Mouse (Mus musculus): ENCODE results near the gene Galnt17. TPM values are rescaled to one million over a fixed set of nuclear protein-coding genes. Genes with fewer than 3 reads are reported as not detected.

Gene Galnt17
- polyA plus RNA-seq, 1 experiment from 2014 or later, result 0.29 TPM

- no peaks in the 10 kb centered on the region for H3K9me3 ChIP-seq (ENCODE audit: control insufficient read depth)
- no peaks in the 10 kb centered on the region for H3K36me3 ChIP-seq (ENCODE audit: control insufficient read depth, insufficient read depth)
- no peak overlapping the region for H3K4me2 ChIP-seq (replicated peaks; ENCODE audit: low read depth)
- 71% methylated on average over 3 of the region's 3 CpGs for WGBS
- H3K27ac ChIP-seq (ENCODE audit: low read depth, low read length), result no peak overlapping the region
- H3K9ac ChIP-seq (ENCODE audit: low read depth, low read length), result no peak overlapping the region
- TF ChIP-seq CTCF (IDR thresholded peaks at IDR 0.05; ENCODE audit: low read depth), result no peak
- no peak for ATAC-seq
- no peaks in the 10 kb centered on the region for H3K27me3 ChIP-seq (replicated peaks; ENCODE audit: control insufficient read depth, insufficient read depth, low read length)
- H3K4me3 ChIP-seq (ENCODE audit: low read depth, low read length), result no peak overlapping the region
- no peaks in the 10 kb centered on the region for H3K4me1 ChIP-seq (replicated peaks; ENCODE audit: control insufficient read depth, insufficient read depth, low read length)
These were observed 96.7 kb downstream of the Galnt17 start for GRCm38 (mm10) chr5:131211618-131212017.

- H3K27ac ChIP-seq (ENCODE audit: low read depth, low read length), result no peak overlapping the region
- no peak for TF ChIP-seq CTCF (IDR thresholded peaks at IDR 0.05; ENCODE audit: low read depth)
- H3K9me3 ChIP-seq (ENCODE audit: control insufficient read depth), result no peaks in the 10 kb centered on the region
- H3K4me1 ChIP-seq (replicated peaks; ENCODE audit: control insufficient read depth, insufficient read depth, low read length), result no peaks in the 10 kb centered on the region
- H3K9ac ChIP-seq (ENCODE audit: low read depth, low read length), result no peak overlapping the region
- WGBS, result 70% methylated on average over 2 of the region's 2 CpGs
- H3K27me3 ChIP-seq (replicated peaks; ENCODE audit: control insufficient read depth, insufficient read depth, low read length), result no peaks in the 10 kb centered on the region
- H3K36me3 ChIP-seq (ENCODE audit: control insufficient read depth, insufficient read depth), result no peaks in the 10 kb centered on the region
- ATAC-seq, result no peak
- H3K4me3 ChIP-seq (ENCODE audit: low read depth, low read length), result no peak overlapping the region
- no peak overlapping the region for H3K4me2 ChIP-seq (replicated peaks; ENCODE audit: low read depth)
These were observed 107.2 kb downstream of the Galnt17 start for GRCm38 (mm10) chr5:131201146-131201545.

- 66% methylated on average over 3 of the region's 3 CpGs for WGBS
- no peaks in the 10 kb centered on the region for H3K27me3 ChIP-seq (replicated peaks; ENCODE audit: control insufficient read depth, insufficient read depth, low read length)
- H3K36me3 ChIP-seq (ENCODE audit: control insufficient read depth, insufficient read depth), result no peaks in the 10 kb centered on the region
- no peak overlapping the region for H3K9ac ChIP-seq (ENCODE audit: low read depth, low read length)
- ATAC-seq, result no peak
- no peak overlapping the region for H3K27ac ChIP-seq (ENCODE audit: low read depth, low read length)
- TF ChIP-seq CTCF (IDR thresholded peaks at IDR 0.05; ENCODE audit: low read depth), result no peak
- H3K4me3 ChIP-seq (ENCODE audit: low read depth, low read length), result no peak overlapping the region
- H3K4me1 ChIP-seq (replicated peaks; ENCODE audit: control insufficient read depth, insufficient read depth, low read length), result no peaks in the 10 kb centered on the region
- no peak overlapping the region for H3K4me2 ChIP-seq (replicated peaks; ENCODE audit: low read depth)
- H3K9me3 ChIP-seq (ENCODE audit: control insufficient read depth), result no peaks in the 10 kb centered on the region
These were observed 116.0 kb downstream of the Galnt17 start for GRCm38 (mm10) chr5:131192311-131192710.

GRCm38 (mm10) chr5:131184566-131184965 lies 123.7 kb downstream of the Galnt17 start:
- Histone ChIP-seq H3K27ac (ENCODE audit: low read depth, low read length) (no peak overlapping the region), H3K4me2 (replicated peaks; ENCODE audit: low read depth) (no peak overlapping the region), H3K9me3 (ENCODE audit: control insufficient read depth) (no peaks in the 10 kb centered on the region), H3K4me3 (ENCODE audit: low read depth, low read length) (no peak overlapping the region), H3K4me1 (replicated peaks; ENCODE audit: control insufficient read depth, insufficient read depth, low read length) (no peaks in the 10 kb centered on the region), H3K9ac (ENCODE audit: low read depth, low read length) (no peak overlapping the region), H3K27me3 (replicated peaks; ENCODE audit: control insufficient read depth, insufficient read depth, low read length) (no peaks in the 10 kb centered on the region), H3K36me3 (ENCODE audit: control insufficient read depth, insufficient read depth) (no peaks in the 10 kb centered on the region)
- ATAC-seq, result no peak
- TF ChIP-seq CTCF (IDR thresholded peaks at IDR 0.05; ENCODE audit: low read depth), result no peak

GRCm38 (mm10) chr5:131181231-131181630 lies 127.1 kb downstream of the Galnt17 start:
- H3K9me3 ChIP-seq (ENCODE audit: control insufficient read depth), result no peaks in the 10 kb centered on the region
- H3K4me1 ChIP-seq (replicated peaks; ENCODE audit: control insufficient read depth, insufficient read depth, low read length), result no peaks in the 10 kb centered on the region
- no peak for TF ChIP-seq CTCF (IDR thresholded peaks at IDR 0.05; ENCODE audit: low read depth)
- no peak overlapping the region for H3K27ac ChIP-seq (ENCODE audit: low read depth, low read length)
- no peak overlapping the region for H3K9ac ChIP-seq (ENCODE audit: low read depth, low read length)
- H3K36me3 ChIP-seq (ENCODE audit: control insufficient read depth, insufficient read depth), result no peaks in the 10 kb centered on the region
- H3K27me3 ChIP-seq (replicated peaks; ENCODE audit: control insufficient read depth, insufficient read depth, low read length), result no peaks in the 10 kb centered on the region
- H3K4me2 ChIP-seq (replicated peaks; ENCODE audit: low read depth), result no peak overlapping the region
- 59% methylated on average over 1 of the region's 1 CpGs for WGBS
- H3K4me3 ChIP-seq (ENCODE audit: low read depth, low read length), result no peak overlapping the region
- ATAC-seq, result no peak

GRCm38 (mm10) chr5:131180756-131181155 lies 127.5 kb downstream of the Galnt17 start:
- ATAC-seq, result no peak
- Histone ChIP-seq H3K27me3 (replicated peaks; ENCODE audit: control insufficient read depth, insufficient read depth, low read length) (no peaks in the 10 kb centered on the region), H3K4me1 (replicated peaks; ENCODE audit: control insufficient read depth, insufficient read depth, low read length) (no peaks in the 10 kb centered on the region), H3K36me3 (ENCODE audit: control insufficient read depth, insufficient read depth) (no peaks in the 10 kb centered on the region), H3K9me3 (ENCODE audit: control insufficient read depth) (no peaks in the 10 kb centered on the region), H3K4me2 (replicated peaks; ENCODE audit: low read depth) (no peak overlapping the region), H3K4me3 (ENCODE audit: low read depth, low read length) (no peak overlapping the region), H3K27ac (ENCODE audit: low read depth, low read length) (no peak overlapping the region), H3K9ac (ENCODE audit: low read depth, low read length) (no peak overlapping the region)
- TF ChIP-seq CTCF (IDR thresholded peaks at IDR 0.05; ENCODE audit: low read depth), result no peak
- 86% methylated on average over 1 of the region's 1 CpGs for WGBS

GRCm38 (mm10) chr5:131177851-131178250 lies 130.4 kb downstream of the Galnt17 start:
- no peak for TF ChIP-seq CTCF (IDR thresholded peaks at IDR 0.05; ENCODE audit: low read depth)
- Histone ChIP-seq H3K9me3 (ENCODE audit: control insufficient read depth) (no peaks in the 10 kb centered on the region), H3K4me2 (replicated peaks; ENCODE audit: low read depth) (no peak overlapping the region), H3K27me3 (replicated peaks; ENCODE audit: control insufficient read depth, insufficient read depth, low read length) (no peaks in the 10 kb centered on the region), H3K4me3 (ENCODE audit: low read depth, low read length) (no peak overlapping the region), H3K4me1 (replicated peaks; ENCODE audit: control insufficient read depth, insufficient read depth, low read length) (no peaks in the 10 kb centered on the region), H3K27ac (ENCODE audit: low read depth, low read length) (no peak overlapping the region), H3K9ac (ENCODE audit: low read depth, low read length) (no peak overlapping the region), H3K36me3 (ENCODE audit: control insufficient read depth, insufficient read depth) (no peaks in the 10 kb centered on the region)
- whole genome bisulfite sequencing, result 60% methylated on average over 7 of the region's 7 CpGs
- ATAC-seq, result no peak

All from intestine, postnatal 0 days (tissue).